Mouse (Mus musculus) subcutaneous adipose tissue, adult 2 months (tissue): ENCODE measurements around the gene Hpdl. TPM values are rescaled to one million over a fixed set of nuclear protein-coding genes. Genes with fewer than 3 reads are reported as not detected.

Experiments used
- polyA plus RNA-seq: library from polyadenylated mRNA; depleted of rRNA; stranded (reverse); fragments of >200 nt; gene quantifications from 2 replicates; pipeline ENCODE4 v1.2.3, GENCODE M21; 2012; ENCODE audit warnings: low replicate concordance; rRNA removed

Hpdl gene
- 1.5 and 2.3 TPM in 2 replicates for polyA plus RNA-seq

DNA sequence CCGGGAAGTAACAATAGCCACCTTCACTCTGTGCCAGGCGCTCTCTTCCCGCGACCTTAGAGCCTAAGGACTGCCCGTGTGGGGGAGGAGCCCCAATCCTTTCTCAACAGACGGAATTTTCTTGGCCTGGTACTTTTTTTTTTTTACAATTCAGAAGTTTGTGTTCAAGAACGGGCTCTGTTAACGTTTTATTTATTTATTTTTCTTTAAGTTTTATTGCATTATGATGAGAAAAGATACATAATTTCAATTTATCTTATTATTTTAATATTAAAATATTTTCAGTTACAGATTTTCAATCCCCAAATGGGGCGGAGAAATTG is at the start of gene Hpdl:
Hpdl (minus strand) TSS at position 14 of the 323 bp plus-strand sequence.

DNA sequence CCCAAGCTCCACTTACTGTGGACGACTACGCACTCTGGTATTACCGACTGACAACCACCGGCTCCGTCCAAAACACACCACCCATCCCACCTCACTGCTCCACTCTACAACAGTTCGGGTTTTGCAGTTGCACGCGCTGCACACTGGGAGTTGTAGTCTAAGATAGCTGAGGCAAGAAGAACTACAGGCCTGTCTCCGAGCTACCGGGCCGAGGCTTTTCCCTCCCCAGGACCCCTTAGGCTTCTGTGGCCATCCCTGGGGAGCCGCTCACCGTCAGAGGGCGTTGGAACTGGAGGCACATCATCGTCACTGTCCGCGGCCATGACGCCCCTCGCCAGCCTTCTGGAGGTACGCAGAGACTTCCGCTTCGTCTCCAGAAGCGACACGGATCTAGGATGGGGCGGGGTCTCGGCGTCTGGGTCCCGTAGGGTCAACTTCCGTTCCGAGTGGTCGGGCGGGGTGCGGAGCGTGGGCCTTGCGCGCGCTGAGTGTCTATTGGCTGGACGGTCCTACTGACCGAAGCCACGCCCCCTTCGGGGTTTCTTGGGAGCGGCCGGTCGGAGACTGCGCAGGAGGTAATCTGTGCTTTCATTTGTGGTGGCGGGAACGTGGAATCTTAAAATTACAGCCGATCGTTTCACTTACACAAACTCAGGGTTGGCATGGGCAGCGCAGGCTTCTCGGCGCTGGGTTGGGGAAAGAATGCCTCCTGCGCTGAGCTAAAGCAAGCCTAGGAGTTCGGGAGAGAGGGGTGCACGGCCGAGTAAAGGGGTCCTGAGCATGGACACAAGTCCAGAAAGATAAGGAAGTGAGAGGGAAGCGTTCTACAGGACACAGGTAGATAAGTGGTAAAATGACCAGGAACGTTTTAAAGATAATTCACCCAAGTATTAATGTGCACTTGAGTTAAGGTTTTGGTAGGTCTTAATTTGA is 14.0 kb downstream of the Hpdl start, which contains the start of the genes Toe1 and Mutyh:
Toe1 (minus strand) TSS at position 444 of the 933 bp plus-strand sequence.
Mutyh (plus strand) TSS at position 527 of the 933 bp plus-strand sequence.

Other genes with a start within 250 kb of the Hpdl start
- 8.5 and 14.9 TPM in 2 replicates for gene Ccdc17, start 225.1 kb downstream of the Hpdl start, polyA plus RNA-seq
- 1.8 and 7.7 TPM in 2 replicates for gene Nasp, start 193.8 kb downstream of the Hpdl start, polyA plus RNA-seq
- 756 and 760 TPM in 2 replicates for gene Akr1a1, start 170.0 kb downstream of the Hpdl start, polyA plus RNA-seq
- gene Prdx1, start 136.2 kb downstream of the Hpdl start, polyA plus RNA-seq: 206 and 234 TPM in 2 replicates
- 23.9 and 35.4 TPM in 2 replicates for gene Mmachc, start 113.3 kb downstream of the Hpdl start, polyA plus RNA-seq
- 21.5 and 47.7 TPM in 2 replicates for gene Ccdc163, start 113.2 kb downstream of the Hpdl start, polyA plus RNA-seq
- 3.4 and 4.5 TPM in 2 replicates for gene Tesk2, start 100.8 kb downstream of the Hpdl start, polyA plus RNA-seq
- 22.5 and 36.4 TPM in 2 replicates for gene Toe1, start 14.1 kb downstream of the Hpdl start, polyA plus RNA-seq
- gene Mutyh, start 14.0 kb downstream of the Hpdl start, polyA plus RNA-seq: 7.7 and 12.9 TPM in 2 replicates
- gene Zswim5, start 55.7 kb upstream of the Hpdl start, polyA plus RNA-seq: 0.10 and 0.91 TPM in 2 replicates
- gene Urod, start 172.7 kb upstream of the Hpdl start, polyA plus RNA-seq: 91.4 and 104 TPM in 2 replicates
- 45.0 and 57.2 TPM in 2 replicates for gene Hectd3, start 173.6 kb upstream of the Hpdl start, polyA plus RNA-seq
- gene Eif2b3, start 197.7 kb upstream of the Hpdl start, polyA plus RNA-seq: 14.9 and 23.4 TPM in 2 replicates